Mouse (Mus musculus) lung, postnatal 0 days (tissue): Measurements from ENCODE around the gene Zfp618.

Source experiments
- CTCF ChIP-seq: IDR thresholded peaks from 2 replicates; pipeline ENCODE4 v1.5.1; 2016; ENCODE audit warnings: antibody characterized with exemption, mild to moderate bottlenecking
- EP300 ChIP-seq: IDR thresholded peaks from 2 replicates; pipeline ENCODE4 v1.6.1; 2016; ENCODE audit warnings: antibody characterized with exemption, mild to moderate bottlenecking, control low read depth

- TF ChIP-seq CTCF (no peak), EP300 (no peak)
These were observed 91.5 kb downstream of the Zfp618 start for GRCm38 (mm10) chr4:63056641-63057415.
